Mouse (Mus musculus): ENCODE measurements around the gene Zfp597. TPM values are rescaled to one million over a fixed set of nuclear protein-coding genes. Genes with fewer than 3 reads are reported as not detected.
"Not testable (repeated sequence)": the region's sequence is repeated elsewhere in the genome, so short reads cannot be mapped to it uniquely, and the experiment has no call there.

The Zfp597 gene
- total RNA-seq, 2 experiments from 2014 or later, result 23.1 to 26.8 TPM

DNA sequence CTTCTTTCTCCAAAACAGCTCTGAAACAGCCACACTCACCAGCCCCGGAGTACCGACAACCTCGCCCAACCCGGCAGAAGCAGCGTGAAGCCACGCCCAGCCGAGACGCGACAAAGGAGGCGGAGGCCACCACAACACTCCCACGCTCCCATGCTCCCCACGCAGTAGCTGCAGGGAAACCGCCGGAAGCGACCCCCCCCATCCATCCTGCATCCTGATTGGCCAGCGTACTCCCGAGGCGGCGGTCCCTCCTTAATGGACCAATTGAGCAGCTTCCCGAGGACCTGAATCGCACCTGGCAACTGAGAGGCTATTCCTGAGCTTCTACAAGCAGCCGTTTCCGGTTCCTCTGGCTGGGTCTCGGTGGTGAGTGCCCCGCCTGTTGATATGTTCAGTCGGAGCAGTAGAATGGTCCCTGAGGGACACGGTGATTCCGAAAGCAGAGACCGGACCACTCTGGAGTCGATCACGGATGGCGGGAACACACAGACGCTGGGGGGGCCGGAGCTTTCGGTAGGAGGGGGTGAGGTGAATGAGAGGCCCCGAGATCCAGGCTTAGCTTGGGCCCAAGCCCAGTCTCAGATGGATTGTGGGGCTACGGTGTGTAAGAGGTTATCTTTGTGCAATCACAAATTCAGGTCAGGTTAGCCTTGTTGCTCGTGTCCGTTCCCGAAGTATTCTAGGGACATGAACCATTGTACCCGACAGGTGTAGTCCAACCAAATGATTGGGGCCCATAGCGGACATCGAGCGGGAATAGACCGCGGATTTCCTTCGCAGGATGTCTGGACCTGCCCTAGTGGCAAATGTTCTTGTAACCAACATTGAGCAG lies 11.9 kb downstream of the Zfp597 start, which contains the start of gene Naa60:
Gene Naa60 (plus strand): TSS at position 160 of the 832 bp plus-strand sequence.
- peak; percentile 84 to 86 for DNase-seq (ENCODE audit: low spot score in 2 of 2)
- intact Hi-C loops (cut with DNase I), result no loop called here

DNA sequence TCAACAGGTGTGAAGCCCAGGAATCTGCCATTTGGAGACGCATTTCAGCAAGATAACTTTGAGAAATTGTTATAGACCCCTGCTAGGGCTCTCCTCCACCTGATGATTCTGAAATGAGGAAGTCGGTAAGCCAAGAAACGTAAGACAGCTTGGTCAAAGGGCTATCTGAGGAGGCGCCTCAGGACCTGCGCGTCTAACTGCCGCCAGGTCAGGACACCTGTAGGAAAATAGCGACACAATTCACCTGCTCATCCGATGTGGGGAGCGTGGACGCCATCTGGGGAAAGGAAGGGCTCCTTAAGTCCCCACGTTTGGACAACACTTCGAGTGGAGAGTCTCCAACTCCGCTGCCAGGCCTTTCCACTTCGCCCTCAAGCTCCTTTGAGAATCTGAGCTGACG lies 12.5 kb downstream of the Zfp597 start:
- no peak for DNase-seq (ENCODE audit: low spot score in 2 of 2)
- intact Hi-C loops (cut with DNase I), result no loop called here

DNA sequence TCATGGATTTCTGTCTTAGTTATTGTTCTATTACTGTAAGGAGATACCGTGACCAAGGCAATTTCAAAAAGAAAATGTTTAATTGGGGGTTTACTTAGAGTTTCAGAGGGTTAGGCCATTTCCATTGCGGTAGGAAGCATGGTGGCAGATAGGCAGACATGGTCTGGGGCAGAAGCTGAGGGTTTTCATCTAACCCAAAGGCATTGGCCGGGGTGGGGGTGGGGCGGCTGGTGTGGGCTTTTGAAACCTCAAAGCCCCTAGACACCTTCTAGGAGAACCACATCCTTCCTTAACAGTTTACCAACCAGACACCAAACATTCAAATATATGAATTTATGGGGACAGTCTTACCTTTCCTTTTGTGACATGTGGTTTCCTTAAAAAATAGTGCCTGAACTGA lies 25.1 kb downstream of the Zfp597 start:
- DNase-seq (ENCODE audit: low spot score in 2 of 2), result no peak
- intact Hi-C loops (cut with DNase I), result no loop called here

DNA sequence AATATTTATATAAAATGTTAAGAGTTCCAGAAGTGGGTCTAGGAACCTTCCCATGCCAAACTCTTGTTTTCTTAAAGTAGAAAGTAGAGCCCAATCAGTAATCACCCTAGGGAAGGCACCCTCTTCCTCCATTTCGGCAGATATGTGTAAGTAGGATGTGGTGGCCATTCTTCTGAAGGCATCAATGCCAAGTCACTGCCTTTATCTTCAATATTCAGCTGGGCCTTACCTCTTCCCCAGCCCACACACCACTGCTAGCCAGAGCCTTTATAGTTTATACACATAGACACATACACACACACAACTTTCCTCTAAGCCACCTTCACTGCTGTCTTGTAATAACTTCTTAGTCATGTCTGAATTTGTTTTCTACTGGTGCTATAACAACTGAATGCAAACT lies 28.6 kb downstream of the Zfp597 start:
- no peak for DNase-seq (ENCODE audit: low spot score in 2 of 2)
- intact Hi-C loops (cut with DNase I), result no loop called here

DNA sequence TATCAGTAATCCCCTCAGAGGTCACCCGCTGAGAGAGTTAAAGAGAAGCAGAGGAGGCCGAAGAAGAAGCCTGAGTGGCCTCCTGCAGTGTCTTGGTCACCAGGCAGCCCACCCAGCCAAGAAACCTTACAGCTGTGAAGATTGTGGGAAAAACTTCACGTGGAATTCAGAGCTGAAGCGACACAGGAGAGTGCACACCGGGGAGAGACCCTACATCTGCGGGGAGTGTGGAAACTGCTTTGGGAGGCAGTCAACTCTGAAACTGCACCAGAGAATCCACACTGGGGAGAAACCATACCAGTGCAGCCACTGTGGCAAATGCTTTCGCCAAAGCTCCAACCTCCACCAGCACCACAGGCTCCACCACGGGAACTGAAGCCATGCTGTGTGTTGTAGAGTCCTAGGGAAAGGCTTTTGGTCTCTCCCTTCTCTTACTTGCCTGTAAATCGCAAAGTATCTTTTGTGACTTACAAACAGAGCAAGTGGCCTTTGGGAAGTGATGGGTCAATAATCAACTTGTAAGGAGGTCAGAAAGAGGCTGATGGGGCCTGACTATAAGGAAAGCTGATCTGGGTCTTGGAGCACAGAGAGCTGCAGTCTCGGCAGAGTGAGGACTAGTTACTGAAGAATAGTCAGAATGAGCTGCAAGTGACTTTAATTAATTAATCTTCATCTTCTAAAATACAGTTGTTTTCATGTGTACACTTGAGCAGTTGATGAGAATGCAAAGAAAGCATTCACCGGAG lies 29.8 kb downstream of the Zfp597 start:
- intact Hi-C loops (cut with DNase I), result no loop called here
- DNase-seq (ENCODE audit: low spot score in 2 of 2), result no peak

DNA sequence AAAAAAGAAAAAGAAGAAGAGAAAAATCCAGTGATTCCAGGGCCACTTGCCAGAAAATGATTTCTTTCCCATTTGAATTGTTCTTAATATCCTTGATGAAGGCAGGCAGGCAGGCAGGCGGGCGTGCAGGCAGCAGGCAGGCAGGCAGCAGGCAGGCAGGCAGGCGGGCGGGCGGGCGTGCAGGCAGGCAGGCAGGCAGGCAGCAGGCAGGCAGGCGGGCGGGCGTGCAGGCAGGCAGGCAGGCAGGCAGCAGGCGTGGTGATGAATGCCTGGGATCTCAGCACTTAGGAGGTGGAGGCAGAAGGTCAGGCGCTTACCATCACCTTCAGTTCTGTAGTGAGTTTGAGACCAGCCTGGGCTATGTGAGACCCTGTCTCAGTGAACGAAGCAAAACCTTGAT lies 31.8 kb downstream of the Zfp597 start:
- DNase-seq (ENCODE audit: low spot score in 2 of 2), result no peak
- intact Hi-C loops (cut with DNase I), result no loop called here

DNA sequence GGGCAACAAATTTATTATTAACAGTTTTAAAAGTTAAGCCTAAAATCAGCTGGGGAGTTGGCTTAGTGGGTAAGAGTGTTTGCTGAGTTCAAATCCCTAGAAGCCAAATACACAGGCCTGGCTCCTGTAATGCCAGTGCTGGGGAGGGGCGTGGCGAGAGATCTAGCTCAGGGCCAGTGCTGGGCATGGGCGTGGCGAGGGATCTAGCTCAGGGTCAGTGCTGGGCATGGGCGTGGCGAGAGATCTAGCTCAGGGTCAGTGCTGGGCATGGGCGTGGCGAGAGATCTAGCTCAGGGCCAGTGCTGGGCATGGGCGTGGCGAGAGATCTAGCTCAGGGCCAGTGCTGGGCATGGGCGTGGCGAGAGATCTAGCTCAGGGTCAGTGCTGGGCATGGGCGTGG lies 33.1 kb downstream of the Zfp597 start:
- DNase-seq (ENCODE audit: low spot score in 2 of 2); intact Hi-C loops (cut with DNase I): not testable (repeated sequence)

DNA sequence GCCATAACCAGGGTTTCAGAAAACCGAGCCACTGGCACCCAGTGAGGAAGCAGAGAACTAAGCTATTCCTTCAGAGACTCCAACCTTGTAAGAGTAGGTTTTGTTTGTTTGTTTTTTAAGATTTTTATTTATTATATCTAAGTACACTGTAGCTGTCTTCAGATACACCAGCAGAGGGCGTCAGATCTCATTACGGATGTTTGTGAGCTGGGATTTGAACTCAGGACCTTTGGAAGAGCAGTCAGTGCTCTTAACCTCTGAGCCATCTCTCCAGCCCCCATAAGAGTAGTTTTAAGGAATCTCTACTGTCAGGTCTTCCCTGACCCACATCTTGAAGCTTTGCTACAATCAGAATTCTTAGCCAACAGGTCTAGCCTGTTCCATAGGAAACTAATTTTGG lies 35.9 kb downstream of the Zfp597 start:
- no peak for DNase-seq (ENCODE audit: low spot score in 2 of 2)
- intact Hi-C loops (cut with DNase I), result loop anchor here (10.0 kb wide), 1 partner anchor 104 kb away; the partner anchor contains the start of gene Zfp263

DNA sequence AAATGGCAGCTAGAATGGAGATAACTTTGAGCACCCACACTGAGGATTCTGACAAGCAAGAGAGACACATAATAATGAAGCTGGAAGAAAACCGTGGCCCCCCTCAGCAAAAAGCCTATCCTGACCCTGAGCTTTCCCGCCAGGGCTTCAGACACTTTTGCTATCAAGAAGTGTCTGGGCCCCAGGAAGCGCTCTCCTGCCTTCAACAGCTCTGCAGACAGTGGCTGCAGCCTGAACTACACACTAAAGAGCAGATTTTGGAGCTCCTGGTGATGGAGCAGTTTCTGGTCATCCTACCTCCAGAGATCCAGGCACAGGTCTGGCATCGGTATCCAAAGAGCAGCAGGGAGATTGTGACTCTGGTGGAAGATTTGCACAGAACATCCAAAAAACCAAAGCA lies 36.5 kb downstream of the Zfp597 start:
- intact Hi-C loops (cut with DNase I), result loop anchor here (10.0 kb wide), 1 partner anchor 103 kb away; the partner anchor contains the start of gene Zfp263
- DNase-seq (ENCODE audit: low spot score in 2 of 2), result no peak

DNA sequence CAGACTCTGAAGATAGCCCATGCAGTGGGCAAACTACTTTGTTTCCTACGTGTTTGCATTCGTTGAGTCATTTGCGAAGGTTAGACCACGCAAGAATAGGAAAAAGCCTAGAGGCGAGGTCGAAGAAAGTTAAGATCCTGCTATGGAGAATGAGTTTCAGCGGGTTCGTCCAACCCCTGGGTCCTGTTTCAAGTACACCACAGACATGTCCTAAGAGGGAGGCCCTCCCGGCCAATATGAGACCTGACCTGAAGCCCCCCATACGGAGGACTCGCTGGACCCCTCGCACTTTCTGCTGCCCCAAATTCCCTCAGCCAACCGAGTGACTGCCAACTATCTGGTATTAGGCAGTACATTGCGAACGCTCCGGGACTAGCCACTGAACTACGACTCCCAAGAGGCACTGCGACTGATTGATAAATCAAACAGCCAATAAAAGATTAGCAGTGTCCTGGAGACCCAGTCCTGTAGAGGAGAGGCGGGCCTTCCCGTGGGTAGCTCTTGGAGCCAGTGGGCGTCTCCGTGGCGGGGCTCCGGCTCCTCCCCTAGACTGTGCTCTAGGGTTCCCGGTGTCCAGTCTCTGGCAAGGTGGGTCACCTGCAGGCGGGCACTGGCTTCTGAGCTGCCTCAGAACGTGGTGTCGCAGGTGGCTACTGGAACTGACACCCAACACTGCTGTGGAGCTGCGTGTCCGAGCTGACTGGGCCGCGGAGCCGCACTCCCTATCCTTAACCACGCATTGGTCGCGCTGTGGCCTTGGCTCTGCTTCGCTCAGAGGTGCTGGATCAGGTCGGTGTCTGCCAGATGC lies 37.4 kb downstream of the Zfp597 start, which contains the start of gene Zfp174:
Gene Zfp174 (plus strand): TSS at position 558 of the 808 bp plus-strand sequence.
- intact Hi-C loops (cut with DNase I), result loop anchor here (10.0 kb wide), 1 partner anchor 102 kb away; the partner anchor contains the start of gene Zfp263
- peak; percentile 92 to 94 for DNase-seq (ENCODE audit: low spot score in 2 of 2)

DNA sequence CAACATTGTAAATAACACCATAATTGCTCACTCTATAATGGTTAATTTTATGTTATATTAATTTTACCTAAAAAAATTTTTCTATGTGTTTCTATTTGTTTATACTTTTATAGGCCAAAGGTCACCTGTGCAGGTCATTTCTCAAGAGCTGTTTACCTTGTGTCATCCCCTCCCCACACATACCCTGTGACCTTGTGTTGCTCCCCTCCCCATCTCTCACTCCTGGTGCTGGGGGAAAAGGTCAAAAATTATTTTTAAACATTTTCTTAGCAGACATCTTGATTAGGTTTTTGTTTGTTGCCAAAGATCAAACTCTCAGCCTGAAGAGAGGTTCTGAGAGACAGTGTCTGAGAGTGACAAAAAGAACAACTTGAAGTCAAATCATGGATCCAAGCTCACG lies 40.6 kb downstream of the Zfp597 start:
- no peak for DNase-seq (ENCODE audit: low spot score in 2 of 2)
- intact Hi-C loops (cut with DNase I), result loop anchor here (10.0 kb wide), 1 partner anchor 99 kb away; the partner anchor contains the start of gene Zfp263

DNA sequence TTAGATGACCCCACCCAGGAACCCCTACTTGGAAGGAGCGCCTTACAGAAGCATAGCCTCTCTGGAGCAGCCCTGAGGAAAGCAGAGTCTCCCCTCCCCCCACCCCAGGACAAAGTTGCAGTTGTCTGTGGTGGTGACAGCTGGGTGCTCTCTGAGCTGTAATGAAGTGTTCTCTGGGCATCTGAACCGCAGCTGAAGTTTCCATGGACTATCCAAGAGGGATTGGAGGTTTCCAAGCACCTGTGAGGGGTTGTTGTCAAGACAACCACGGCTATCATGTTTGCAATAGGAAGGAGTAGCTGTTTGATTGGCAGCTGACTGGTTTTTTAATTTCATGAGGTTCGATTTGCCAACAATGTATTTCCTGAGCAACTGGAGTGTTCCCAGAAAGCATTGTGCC lies 41.4 kb downstream of the Zfp597 start:
- intact Hi-C loops (cut with DNase I), result loop anchor here (10.0 kb wide), 1 partner anchor 98 kb away; the partner anchor contains the start of gene Zfp263
- no peak for DNase-seq (ENCODE audit: low spot score in 2 of 2)

DNA sequence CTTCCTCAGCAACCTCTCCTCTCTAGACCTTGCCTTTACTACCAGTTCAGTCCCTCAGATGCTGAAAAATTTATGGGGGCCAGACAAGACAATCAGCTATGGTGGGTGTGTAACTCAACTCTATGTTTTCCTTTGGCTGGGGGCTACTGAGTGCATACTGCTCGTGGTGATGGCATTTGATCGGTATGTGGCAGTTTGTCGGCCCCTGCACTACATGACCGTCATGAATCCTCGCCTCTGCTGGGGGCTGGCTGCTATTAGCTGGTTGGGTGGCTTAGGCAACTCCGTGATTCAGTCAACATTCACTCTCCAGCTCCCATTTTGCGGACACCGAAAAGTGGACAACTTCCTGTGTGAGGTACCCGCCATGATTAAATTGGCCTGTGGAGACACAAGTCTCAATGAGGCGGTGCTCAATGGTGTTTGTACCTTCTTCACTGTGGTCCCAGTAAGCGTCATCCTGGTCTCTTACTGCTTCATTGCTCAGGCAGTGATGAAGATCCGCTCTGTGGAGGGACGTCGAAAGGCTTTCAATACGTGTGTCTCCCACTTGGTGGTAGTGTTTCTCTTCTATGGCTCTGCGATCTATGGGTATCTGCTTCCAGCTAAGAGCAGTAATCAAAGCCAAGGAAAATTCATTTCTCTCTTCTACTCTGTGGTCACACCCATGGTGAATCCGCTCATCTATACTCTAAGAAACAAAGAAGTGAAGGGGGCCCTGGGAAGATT lies 45.0 kb downstream of the Zfp597 start:
- no peak for DNase-seq (ENCODE audit: low spot score in 2 of 2)
- intact Hi-C loops (cut with DNase I), result no loop called here

DNA sequence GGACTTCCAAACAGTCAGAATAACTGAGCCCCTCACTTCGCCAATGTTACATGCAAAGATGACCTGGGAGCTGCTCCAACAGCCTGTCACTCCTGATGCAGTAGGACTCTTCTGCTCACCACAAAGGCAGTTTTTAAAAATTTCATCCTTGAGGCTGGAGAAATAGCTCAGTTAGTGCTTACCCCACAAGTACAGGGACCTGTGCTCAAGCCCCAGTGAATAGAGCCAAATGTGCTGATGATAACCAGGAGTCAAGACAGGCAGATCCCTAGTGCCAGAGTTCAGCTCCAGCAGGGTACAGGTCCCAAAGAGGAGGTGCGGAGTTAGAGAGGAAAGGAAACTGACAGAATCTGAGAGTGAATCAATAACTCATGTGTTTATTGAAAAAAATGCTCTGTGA lies 48.9 kb downstream of the Zfp597 start:
- intact Hi-C loops (cut with DNase I), result no loop called here
- DNase-seq (ENCODE audit: low spot score in 2 of 2), result no peak

DNA sequence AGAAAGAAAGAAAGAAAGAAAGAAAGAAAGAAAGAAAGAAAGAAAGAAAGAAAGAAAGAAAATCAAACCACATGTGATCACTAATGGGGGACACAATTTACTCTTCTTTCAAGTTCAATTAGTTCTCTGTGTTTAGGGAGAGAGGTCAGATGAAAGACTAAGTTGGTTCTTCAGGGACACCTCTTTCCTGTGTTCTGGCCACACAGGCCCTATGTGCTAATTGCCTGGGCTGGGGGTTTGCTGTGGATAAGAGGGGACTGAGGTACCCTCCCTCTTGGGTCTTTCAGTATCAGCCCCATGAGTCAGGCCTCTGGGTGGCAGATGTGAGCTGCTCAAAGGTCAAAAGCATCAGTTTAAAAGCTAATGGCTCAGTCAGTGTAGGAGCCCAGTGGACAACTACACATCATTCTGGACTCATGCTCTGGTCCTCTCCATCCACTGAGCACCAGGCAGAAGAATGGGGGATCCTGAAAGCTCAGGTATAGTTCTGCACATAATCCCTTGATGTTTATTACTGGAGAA lies 53.7 kb downstream of the Zfp597 start, which contains the start of gene Olfr15:
Gene Olfr15 (plus strand): TSS at position 291 of the 522 bp plus-strand sequence.
- intact Hi-C loops (cut with DNase I), result no loop called here
- DNase-seq (ENCODE audit: low spot score in 2 of 2), result no peak

DNA sequence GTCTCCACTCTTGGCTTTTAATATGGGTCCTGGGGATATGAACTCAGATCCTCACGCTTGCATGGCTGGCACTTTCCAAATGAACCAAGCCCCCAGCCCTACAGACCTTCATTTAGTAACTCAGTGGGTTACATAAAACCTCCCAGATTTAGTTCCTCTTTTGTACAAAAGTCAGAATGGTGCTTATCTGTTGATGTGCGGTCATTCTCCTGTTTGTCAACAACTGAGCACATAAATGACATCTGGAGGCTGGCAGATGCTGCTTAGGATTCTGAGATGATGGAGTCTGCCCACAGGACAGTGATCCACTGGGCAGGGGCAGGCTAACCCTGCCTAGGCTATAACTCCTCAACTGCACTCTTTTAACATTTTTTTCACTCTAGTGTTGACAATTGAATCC lies 54.6 kb downstream of the Zfp597 start:
- intact Hi-C loops (cut with DNase I), result no loop called here
- DNase-seq (ENCODE audit: low spot score in 2 of 2), result no peak

DNA sequence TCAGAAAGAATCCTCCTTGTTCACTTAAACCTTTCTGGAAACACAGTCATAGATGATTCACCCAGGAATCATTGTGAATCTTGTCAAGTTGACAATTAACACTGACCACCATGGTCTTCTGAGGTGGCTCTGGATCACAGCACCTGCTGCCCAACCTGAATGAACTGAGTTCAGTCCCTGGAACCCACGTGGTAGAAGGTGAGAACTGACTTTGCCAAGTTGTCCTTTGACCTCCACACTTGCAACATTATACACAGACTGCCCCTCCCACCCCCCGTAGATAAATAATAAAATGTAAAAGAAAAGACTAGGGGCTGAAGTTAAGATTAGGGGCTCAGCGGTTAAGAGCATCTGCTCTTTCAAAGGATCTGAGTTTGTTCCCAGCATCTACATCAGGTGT lies 56.3 kb downstream of the Zfp597 start:
- intact Hi-C loops (cut with DNase I), result no loop called here
- no peak for DNase-seq (ENCODE audit: low spot score in 2 of 2)

DNA sequence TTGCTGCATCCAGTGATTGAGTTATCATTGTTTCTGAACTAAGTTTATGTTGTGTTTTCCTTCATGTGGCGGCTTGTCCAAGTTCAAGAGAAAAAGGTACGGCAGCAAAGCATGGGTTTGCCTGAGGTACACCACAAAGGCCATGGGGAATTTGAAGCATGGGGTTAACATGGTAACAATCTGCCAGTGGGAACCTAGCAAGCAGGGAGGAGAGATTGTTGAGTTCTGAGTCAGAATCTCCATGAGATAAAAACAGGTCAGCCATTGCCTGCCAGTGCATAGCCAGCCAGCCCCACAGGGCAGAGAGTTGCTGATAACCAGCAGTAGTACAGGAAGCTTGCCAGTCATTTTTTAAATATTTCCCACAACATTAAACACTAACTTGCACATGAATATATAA lies 64.2 kb downstream of the Zfp597 start:
- intact Hi-C loops (cut with DNase I), result no loop called here
- DNase-seq (ENCODE audit: low spot score in 2 of 2), result no peak

DNA sequence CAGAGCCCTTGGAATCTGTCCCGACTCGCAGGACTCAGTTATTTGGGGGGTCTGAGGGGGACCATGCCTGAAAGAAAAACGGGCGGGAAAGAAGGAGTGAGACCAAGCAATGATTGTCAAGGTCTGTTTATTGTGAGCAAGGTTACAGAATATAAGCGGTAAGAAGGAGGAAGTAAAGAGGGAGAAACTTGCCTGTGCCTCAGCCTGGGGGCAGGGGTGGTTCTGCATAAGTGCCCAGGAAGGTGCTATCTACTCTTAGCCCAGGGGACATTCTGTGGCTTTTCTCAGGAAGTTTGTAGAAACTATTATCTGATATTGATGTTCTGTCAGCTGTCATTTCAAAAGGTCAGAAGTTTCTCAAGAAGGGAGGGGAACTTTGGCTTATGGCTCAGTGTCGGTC lies 69.7 kb downstream of the Zfp597 start:
- DNase-seq (ENCODE audit: low spot score in 2 of 2); intact Hi-C loops (cut with DNase I): not testable (repeated sequence)

All from left cerebral cortex, postnatal 36 days (tissue).